ENCODE assay signal across 8 mouse cellular contexts in genomic region chr13:3665308-3665723, GRCm38 (mm10). TPM values are rescaled to one million over a fixed set of nuclear protein-coding genes. Genes with fewer than 3 reads are reported as not detected.
DNase-seq lines count a peak whose midpoint lies in the region; ATAC-seq lines count a peak whose summit lies in the region.

No protein-coding gene starts in this region.

- H3K36me3 ChIP-seq in hindbrain, embryonic 11.5 days (ENCODE audit: control insufficient read depth, insufficient read depth, low read length): no peaks in the 10 kb centered on the region
- no peaks in the 10 kb centered on the region for H3K36me3 ChIP-seq in lung, embryonic 16.5 days (ENCODE audit: control insufficient read depth, insufficient read depth, low read length)

- H3K27me3 ChIP-seq in hindbrain, embryonic 11.5 days (ENCODE audit: control insufficient read depth, insufficient read depth, low read length): no peaks in the 10 kb centered on the region
- H3K27me3 ChIP-seq in lung, embryonic 16.5 days (ENCODE audit: control insufficient read depth, insufficient read depth, low read depth, low read length): no peaks in the 10 kb centered on the region

- no peak overlapping the region for H3K27ac ChIP-seq in hindbrain, embryonic 11.5 days (ENCODE audit: low read depth, low read length)
- H3K27ac ChIP-seq in lung, embryonic 16.5 days (ENCODE audit: low read length): no peak overlapping the region

- peak; percentile 46 for DNase-seq in MN1 (ENCODE audit: low spot score)
- peak; percentile 49 for DNase-seq in cerebellum, adult 9-11 months
- peak; percentile 25 to 75 for DNase-seq in frontal cortex, adult 2 months (ENCODE audit: extremely low spot score in 1 of 2, low spot score in 1 of 2)
- peak; percentile 84 for DNase-seq in hindbrain, embryonic 11.5 days (ENCODE audit: low spot score)
- peak; percentile 40 for DNase-seq in layer of hippocampus, adult 9-11 months
- DNase-seq in ovary, adult 18-20 months (ENCODE audit: low spot score): peak; percentile 32
- peak; percentile 65 for DNase-seq in thymus, postnatal 0 days (ENCODE audit: low spot score)

- WGBS in hindbrain, embryonic 11.5 days: 14% methylated on average over 5 of the region's 5 CpGs
- WGBS in lung, embryonic 16.5 days: 5% methylated on average over 5 of the region's 5 CpGs

- H3K4me2 ChIP-seq in hindbrain, embryonic 11.5 days (replicated peaks; ENCODE audit: low read depth, low read length): no peak overlapping the region; the same call in 1 of the 2 replicates
- peak overlapping the region; percentile 45; the same call in 1 of the 2 replicates for H3K4me2 ChIP-seq in lung, embryonic 16.5 days (ENCODE audit: low read depth, low read length)

- H3K9ac ChIP-seq in hindbrain, embryonic 11.5 days (ENCODE audit: low read depth, low read length): no peak overlapping the region
- H3K9ac ChIP-seq in lung, embryonic 16.5 days (ENCODE audit: low read length): no peak overlapping the region

- H3K4me3 ChIP-seq in hindbrain, embryonic 11.5 days (ENCODE audit: low read depth, low read length): no peak overlapping the region
- H3K4me3 ChIP-seq in lung, embryonic 16.5 days (ENCODE audit: low read length): no peak overlapping the region

- no peaks in the 10 kb centered on the region for H3K9me3 ChIP-seq in hindbrain, embryonic 11.5 days (ENCODE audit: control insufficient read depth, low read length)
- no peaks in the 10 kb centered on the region for H3K9me3 ChIP-seq in lung, embryonic 16.5 days (ENCODE audit: control insufficient read depth, low read length)

- no peaks in the 10 kb centered on the region for H3K4me1 ChIP-seq in hindbrain, embryonic 11.5 days (replicated peaks; ENCODE audit: control insufficient read depth, insufficient read depth, low read length)
- H3K4me1 ChIP-seq in lung, embryonic 16.5 days (replicated peaks; ENCODE audit: control insufficient read depth, insufficient read depth, low read length): no peaks in the 10 kb centered on the region

- peak; percentile 83 for ATAC-seq in hindbrain, embryonic 11.5 days (ENCODE audit: low FRiP score)
- peak; percentile 57 for ATAC-seq in lung, embryonic 16.5 days (ENCODE audit: low read depth)

RNA-seq across cellular contexts. Expression of gene Asb13, which starts 31.5 kb away (rescaled TPM):
- polyA plus RNA-seq in frontal cortex, adult 2 months (2012; rRNA removed): 33.1 and 36.6 TPM in 2 replicates
- 7.8 and 13.2 TPM in 2 replicates for polyA plus RNA-seq in hindbrain, embryonic 11.5 days (2014; fragmentation: Nextera tagmentation; extraction: Ambion mirVana)
- polyA plus RNA-seq in lung, embryonic 16.5 days (2015; fragmentation: Nextera tagmentation; extraction: Ambion mirVana): 9.4 and 10.3 TPM in 2 replicates
- 6.5 and 7.5 TPM in 2 replicates for polyA plus RNA-seq in thymus, postnatal 0 days (2015; fragmentation: Nextera tagmentation; extraction: Ambion mirVana)

RNA-seq across cellular contexts. Expression of gene Fam208b, which starts 54.4 kb away (rescaled TPM):
- polyA plus RNA-seq in frontal cortex, adult 2 months (2012; rRNA removed): 16.5 and 16.8 TPM in 2 replicates
- polyA plus RNA-seq in hindbrain, embryonic 11.5 days (2014; fragmentation: Nextera tagmentation; extraction: Ambion mirVana): 21.1 and 37.2 TPM in 2 replicates
- polyA plus RNA-seq in lung, embryonic 16.5 days (2015; fragmentation: Nextera tagmentation; extraction: Ambion mirVana): 10.1 and 10.4 TPM in 2 replicates
- 10.7 and 12.5 TPM in 2 replicates for polyA plus RNA-seq in thymus, postnatal 0 days (2015; fragmentation: Nextera tagmentation; extraction: Ambion mirVana)

Comparison
In these comparisons a context has a peak if more than half of its experiments do, and no peak if none do; other contexts are left out.
1. DNase-seq: peak in every context shown above with its lines; median percentile 84 in hindbrain, embryonic 11.5 days; 65 in thymus, postnatal 0 days; 50 in frontal cortex, adult 2 months; 49 in cerebellum, adult 9-11 months; 46 in MN1; 40 in layer of hippocampus, adult 9-11 months; 32 in ovary, adult 18-20 months.